Mouse (Mus musculus) heart, postnatal 0 days (tissue): ENCODE results near the gene Spats2.

Experiments
- CTCF ChIP-seq: IDR thresholded peaks from 2 replicates; pipeline ENCODE4 v1.5.1; 2016; ENCODE audit warnings: antibody characterized with exemption, control low read depth, low read depth
- EP300 ChIP-seq: IDR thresholded peaks from 2 replicates; pipeline ENCODE4 v1.6.1; 2016; ENCODE audit warnings: antibody characterized with exemption, low read depth

GRCm38 (mm10) chr15:99088292-99088691, 37.4 kb upstream of the Spats2 start:
- no peak for TF ChIP-seq EP300
- peak; percentile 75 for TF ChIP-seq CTCF
